21 mouse cellular contexts compared by ENCODE assay signal in the genomic region with DNA sequence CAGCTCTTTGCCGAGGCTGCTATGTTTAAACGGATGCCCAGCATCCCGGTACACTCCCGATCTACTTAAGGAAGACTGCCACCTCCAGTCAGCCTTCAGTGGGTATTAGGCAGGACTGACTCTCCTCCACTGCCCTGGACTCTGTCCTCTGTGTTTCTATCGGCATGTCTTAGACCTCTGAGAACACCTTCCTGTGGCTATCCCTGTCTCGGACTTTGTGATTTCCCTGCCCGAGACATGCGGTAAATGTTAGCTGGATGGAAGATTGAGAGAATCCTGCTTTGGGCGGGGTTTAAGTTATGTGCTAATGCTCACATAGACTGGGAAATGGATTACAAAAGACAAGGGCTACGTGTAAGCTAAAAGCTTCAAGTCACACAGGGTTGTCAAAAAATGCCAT.
"Had no signal": no experiment of that assay in that cellular context is flagged by ENCODE, and none has a peak within 500 bp of the region (broad histone marks: within the 10 kb centered on the region; RNA-seq: fewer than 3 reads in every experiment).

No protein-coding gene starts in this region.

- H3K27ac ChIP-seq: intestine, embryonic 15.5 days; kidney, postnatal 0 days; limb, embryonic 12.5 days; limb, embryonic 15.5 days; liver, embryonic 14.5 days; macrophage; midbrain, embryonic 12.5 days; midbrain, embryonic 15.5 days; neural tube, embryonic 12.5 days; neural tube, embryonic 15.5 days; stomach, embryonic 15.5 days had no signal

- H3K36me3 ChIP-seq: intestine, embryonic 15.5 days; limb, embryonic 12.5 days; limb, embryonic 15.5 days; midbrain, embryonic 12.5 days; midbrain, embryonic 15.5 days; neural tube, embryonic 12.5 days; neural tube, embryonic 15.5 days; stomach, embryonic 15.5 days had no signal

- H3K9me3 ChIP-seq: intestine, embryonic 15.5 days; limb, embryonic 12.5 days; limb, embryonic 15.5 days; midbrain, embryonic 12.5 days; midbrain, embryonic 15.5 days; neural tube, embryonic 15.5 days; stomach, embryonic 15.5 days had no signal

- H3K4me1 ChIP-seq: midbrain, embryonic 12.5 days; stomach, embryonic 15.5 days had no signal

- DNase-seq: layer of hippocampus, postnatal 36 days; left cerebral cortex, postnatal 4 days; liver, postnatal 0 days; lung, embryonic 14.5 days; right cerebral cortex, adult 18-20 months; right cerebral cortex, postnatal 14 days; right cerebral cortex, postnatal 4 days; thymus, postnatal 25 days had no signal

- H3K4me3 ChIP-seq: intestine, embryonic 15.5 days; left cerebral cortex, adult 2 months; limb, embryonic 12.5 days; limb, embryonic 15.5 days; midbrain, embryonic 12.5 days; midbrain, embryonic 15.5 days; neural tube, embryonic 12.5 days; neural tube, embryonic 15.5 days; stomach, embryonic 15.5 days had no signal

- H3K27me3 ChIP-seq: intestine, embryonic 15.5 days; limb, embryonic 12.5 days; limb, embryonic 15.5 days; midbrain, embryonic 15.5 days; neural tube, embryonic 12.5 days; neural tube, embryonic 15.5 days; stomach, embryonic 15.5 days had no signal

- H3K4me2 ChIP-seq: intestine, embryonic 15.5 days; limb, embryonic 12.5 days; limb, embryonic 15.5 days; liver, embryonic 11.5 days; lung, embryonic 14.5 days; midbrain, embryonic 12.5 days; midbrain, embryonic 15.5 days; neural tube, embryonic 12.5 days; neural tube, embryonic 15.5 days; stomach, embryonic 15.5 days had no signal

- ATAC-seq: intestine, embryonic 15.5 days; liver, postnatal 0 days; midbrain, embryonic 15.5 days had no signal

- H3K9ac ChIP-seq: intestine, embryonic 15.5 days; limb, embryonic 12.5 days; limb, embryonic 15.5 days; liver, embryonic 14.5 days; liver, postnatal 0 days; lung, embryonic 14.5 days; midbrain, embryonic 12.5 days; midbrain, embryonic 15.5 days; neural tube, embryonic 12.5 days; neural tube, embryonic 15.5 days; stomach, embryonic 15.5 days had no signal
